Mouse (Mus musculus) embryonic fibroblast, embryonic 13.5 days (primary cell): ENCODE measurements around the gene Rreb1. TPM values are rescaled to one million over a fixed set of nuclear protein-coding genes. Genes with fewer than 3 reads are reported as not detected.

ENCODE experiments used
- H3K27ac ChIP-seq: 2 replicates; pipeline ENCODE4 v1.5.1; 2012; ENCODE audit warnings: low read length, control low read depth, inconsistent platforms; ENCODE audit not compliant: insufficient read depth
- H3K4me1 ChIP-seq: 2 replicates; pipeline ENCODE4 v1.6.1; 2011; ENCODE audit warnings: low read length; ENCODE audit not compliant: control insufficient read depth, insufficient read depth
- H3K4me3 ChIP-seq: 2 replicates; pipeline ENCODE4 v1.5.1; 2011; ENCODE audit warnings: mild to moderate bottlenecking, control low read depth, low read length; ENCODE audit not compliant: insufficient read depth
- CTCF ChIP-seq: IDR thresholded peaks from 2 replicates; pipeline ENCODE4 v1.5.1; 2011; ENCODE audit warnings: mild to moderate bottlenecking, control low read depth, low read length, moderate library complexity, borderline replicate concordance; ENCODE audit not compliant: insufficient read depth
- POLR2A ChIP-seq: IDR thresholded peaks from 2 replicates; pipeline ENCODE4 v1.6.1; 2011; ENCODE audit warnings: low read depth, mild to moderate bottlenecking, control low read depth, low read length, moderate library complexity
- polyA plus RNA-seq: library from polyadenylated mRNA; stranded (reverse); fragments of >200 nt; gene quantifications from 2 replicates; pipeline ENCODE4 v1.2.4, GENCODE M21; 2011; ENCODE audit warnings: low read depth; ENCODE audit not compliant: missing spikeins, insufficient read length

Gene Rreb1
- polyA plus RNA-seq = 14.1 and 15.5 TPM in 2 replicates

- H3K4me1 ChIP-seq = peaks cover 12% of the 10 kb centered on the region
- TF ChIP-seq POLR2A (peak; percentile 46), CTCF (no peak)
- H3K27ac ChIP-seq = peak within 1 kb of the TSS; percentile 53
- peak within 1 kb of the TSS; percentile 43 for H3K4me3 ChIP-seq
Observed at GRCm38 (mm10) chr13:37778147-37778593, at the start of gene Rreb1. TSS of gene Rreb1 (plus strand) at chr13:37778400.

GRCm38 (mm10) chr13:37728551-37728950, 49.6 kb upstream of the Rreb1 start:
- H3K4me3 ChIP-seq = no peak overlapping the region
- TF ChIP-seq CTCF (no peak), POLR2A (no peak)
- H3K27ac ChIP-seq = no peak overlapping the region
- H3K4me1 ChIP-seq = no peaks in the 10 kb centered on the region

GRCm38 (mm10) chr13:37731914-37732693, 46.1 kb upstream of the Rreb1 start:
- no peak overlapping the region for H3K4me3 ChIP-seq
- no peak overlapping the region for H3K27ac ChIP-seq
- no peak for TF ChIP-seq CTCF
- TF ChIP-seq POLR2A = no peak
- no peaks in the 10 kb centered on the region for H3K4me1 ChIP-seq

- H3K4me1 ChIP-seq = no peaks in the 10 kb centered on the region
- H3K27ac ChIP-seq = no peak overlapping the region
- no peak overlapping the region for H3K4me3 ChIP-seq
- TF ChIP-seq POLR2A = no peak
- no peak for TF ChIP-seq CTCF
Observed at GRCm38 (mm10) chr13:37734501-37734900, 43.7 kb upstream of the Rreb1 start.

- no peak overlapping the region for H3K27ac ChIP-seq
- TF ChIP-seq CTCF (no peak), POLR2A (no peak)
Observed at GRCm38 (mm10) chr13:37740111-37740510, 38.1 kb upstream of the Rreb1 start.

GRCm38 (mm10) chr13:37740752-37741151, 37.4 kb upstream of the Rreb1 start:
- Histone ChIP-seq H3K4me1 (no peaks in the 10 kb centered on the region), H3K27ac (no peak overlapping the region), H3K4me3 (no peak overlapping the region)
- TF ChIP-seq POLR2A (no peak), CTCF (no peak)

More at GRCm38 (mm10) chr13:37740111-37740510, 38.1 kb upstream of the Rreb1 start:
- Histone ChIP-seq H3K4me3 (no peak overlapping the region), H3K4me1 (no peaks in the 10 kb centered on the region)

- Histone ChIP-seq H3K4me3 (no peak overlapping the region), H3K27ac (no peak overlapping the region), H3K4me1 (no peaks in the 10 kb centered on the region)
- no peak for TF ChIP-seq POLR2A
- TF ChIP-seq CTCF = no peak
Observed at GRCm38 (mm10) chr13:37742248-37742647, 36.0 kb upstream of the Rreb1 start.

- no peak overlapping the region for H3K27ac ChIP-seq
- H3K4me1 ChIP-seq = no peaks in the 10 kb centered on the region
- TF ChIP-seq POLR2A = no peak
- no peak for TF ChIP-seq CTCF
- no peak overlapping the region for H3K4me3 ChIP-seq
Observed at GRCm38 (mm10) chr13:37747504-37747903, 30.7 kb upstream of the Rreb1 start.

- Histone ChIP-seq H3K4me3 (no peak overlapping the region), H3K4me1 (no peaks in the 10 kb centered on the region), H3K27ac (no peak overlapping the region)
- TF ChIP-seq CTCF = no peak
- TF ChIP-seq POLR2A = no peak
Observed at GRCm38 (mm10) chr13:37749485-37749884, 28.7 kb upstream of the Rreb1 start.
